Mouse (Mus musculus) intestine, postnatal 0 days (tissue): ENCODE results near the gene Pex10. TPM values are rescaled to one million over a fixed set of nuclear protein-coding genes. Genes with fewer than 3 reads are reported as not detected.

Experiments used
- ATAC-seq: fragments of 200-750 bp; cut with Nextera tagmentation; 2 replicates; pipeline ENCODE4 v1.8.0; 2017; ENCODE audit warnings: mild to moderate bottlenecking, moderate TSS enrichment, moderate library complexity
- H3K27ac ChIP-seq: fragments of 300-500 bp; sonication (generic); 2 replicates; pipeline ENCODE4 v1.5.1; 2014; ENCODE audit warnings: mild to moderate bottlenecking, low read depth, low read length, moderate library complexity
- H3K27me3 ChIP-seq: fragments of 300-500 bp; sonication (generic); replicated peaks from 2 replicates; pipeline ENCODE4 v1.6.1; 2014; ENCODE audit warnings: low read length, mixed read lengths; ENCODE audit not compliant: control insufficient read depth, insufficient read depth
- H3K36me3 ChIP-seq: fragments of 300-500 bp; sonication (generic); 2 replicates; pipeline ENCODE4 v1.6.1; 2014; ENCODE audit warnings: mild to moderate bottlenecking, moderate library complexity; ENCODE audit not compliant: control insufficient read depth, insufficient read depth
- H3K4me1 ChIP-seq: fragments of 300-500 bp; sonication (generic); replicated peaks from 2 replicates; pipeline ENCODE4 v1.6.1; 2014; ENCODE audit warnings: antibody characterized with exemption, low read length, mixed read lengths; ENCODE audit not compliant: control insufficient read depth, insufficient read depth
- H3K4me2 ChIP-seq: fragments of 300-500 bp; sonication (generic); replicated peaks from 2 replicates; pipeline ENCODE4 v1.6.1; 2014; ENCODE audit warnings: low read depth, mild to moderate bottlenecking, moderate library complexity
- H3K4me3 ChIP-seq: fragments of 300-500 bp; sonication (generic); 2 replicates; pipeline ENCODE4 v1.5.1; 2014; ENCODE audit warnings: low read depth, low read length
- H3K9ac ChIP-seq: fragments of 300-500 bp; sonication (generic); 2 replicates; pipeline ENCODE4 v1.6.1; 2014; ENCODE audit warnings: mild to moderate bottlenecking, low read depth, low read length
- H3K9me3 ChIP-seq: fragments of 300-500 bp; sonication (generic); 2 replicates; pipeline ENCODE4 v1.6.1; 2016; ENCODE audit warnings: mixed run types; ENCODE audit not compliant: control insufficient read depth
- CTCF ChIP-seq: sonication (generic); IDR thresholded peaks from 2 replicates; pipeline ENCODE4 v1.5.1; 2016; ENCODE audit warnings: low read depth, mild to moderate bottlenecking, control low read depth, antibody characterized with exemption, moderate library complexity
- WGBS: fragments of 180-500 bp; shearing (Covaris S2); extraction: QIAGEN DNeasy Blood & Tissue Kit; methylation state at CpG from one replicate; pipeline ENCODE4 v1.1.7; 2014; 5-methylcytosine and 5-hydroxymethylcytosine counted together
- polyA plus RNA-seq: library from polyadenylated mRNA; unstranded; fragments of >200 nt; fragmentation: Nextera tagmentation; extraction: Ambion mirVana; gene quantifications from 2 replicates; pipeline ENCODE4 v1.2.1, GENCODE M21; 2015

The Pex10 gene
- polyA plus RNA-seq, 1 experiment from 2014 or later = 11.7 TPM

GRCm38 (mm10) chr4:155113766-155114410 is 47.1 kb downstream of the Pex10 start:
- Histone ChIP-seq H3K9ac (no peak overlapping the region), H3K4me1 (0 out of 2 replicates have a peak, but pooled peaks cover 4% of the 10 kb centered on the region), H3K4me2 (no peak overlapping the region), H3K9me3 (no peaks in the 10 kb centered on the region), H3K27me3 (no peaks in the 10 kb centered on the region), H3K4me3 (no peak overlapping the region), H3K36me3 (no peaks in the 10 kb centered on the region), H3K27ac (no peak overlapping the region)
- ATAC-seq = peak; percentile 66
- no peak for TF ChIP-seq CTCF
- 64% methylated on average over 8 of the region's 8 CpGs for WGBS

- H3K27ac ChIP-seq = no peak overlapping the region
- no peak for ATAC-seq
Measured at GRCm38 (mm10) chr4:155116607-155117006, 49.8 kb downstream of the Pex10 start.

GRCm38 (mm10) chr4:155117396-155117978 is 50.7 kb downstream of the Pex10 start:
- no peak overlapping the region for H3K4me2 ChIP-seq
- no peak overlapping the region for H3K9ac ChIP-seq
- no peaks in the 10 kb centered on the region for H3K9me3 ChIP-seq
- no peak overlapping the region for H3K4me3 ChIP-seq
- H3K27ac ChIP-seq = no peak overlapping the region
- no peak for TF ChIP-seq CTCF
- 69% methylated on average over 6 of the region's 6 CpGs for WGBS
- peaks cover 4% of the 10 kb centered on the region; the same call in 1 of the 2 replicates for H3K4me1 ChIP-seq
- no peaks in the 10 kb centered on the region for H3K36me3 ChIP-seq
- no peak for ATAC-seq
- no peaks in the 10 kb centered on the region for H3K27me3 ChIP-seq

More at GRCm38 (mm10) chr4:155116607-155117006, 49.8 kb downstream of the Pex10 start:
- H3K27me3 ChIP-seq = no peaks in the 10 kb centered on the region
- WGBS = 75% methylated on average over 4 of the region's 4 CpGs
- TF ChIP-seq CTCF = no peak
- H3K9ac ChIP-seq = no peak overlapping the region
- no peaks in the 10 kb centered on the region for H3K9me3 ChIP-seq
- H3K4me1 ChIP-seq = peaks cover 4% of the 10 kb centered on the region; the same call in 1 of the 2 replicates
- no peak overlapping the region for H3K4me2 ChIP-seq
- no peaks in the 10 kb centered on the region for H3K36me3 ChIP-seq
- no peak overlapping the region for H3K4me3 ChIP-seq

GRCm38 (mm10) chr4:155118278-155118677 is 51.5 kb downstream of the Pex10 start:
- WGBS = 72% methylated on average over 10 of the region's 10 CpGs
- no peaks in the 10 kb centered on the region for H3K36me3 ChIP-seq

GRCm38 (mm10) chr4:155120038-155120437 is 53.2 kb downstream of the Pex10 start:
- H3K9me3 ChIP-seq = no peaks in the 10 kb centered on the region
- peak overlapping the region; percentile 85 for H3K27ac ChIP-seq
- H3K4me3 ChIP-seq = no peak overlapping the region
- H3K27me3 ChIP-seq = no peaks in the 10 kb centered on the region
- H3K36me3 ChIP-seq = no peaks in the 10 kb centered on the region
- ATAC-seq = peak; percentile 19
- 56% methylated on average over 7 of the region's 7 CpGs for WGBS
- H3K4me2 ChIP-seq = no peak overlapping the region
- no peak overlapping the region for H3K9ac ChIP-seq
- H3K4me1 ChIP-seq = peaks cover 2% of the 10 kb centered on the region; the same call in 1 of the 2 replicates
- TF ChIP-seq CTCF = peak; percentile 60

More at GRCm38 (mm10) chr4:155118278-155118677, 51.5 kb downstream of the Pex10 start:
- Histone ChIP-seq H3K4me1 (peaks cover 4% of the 10 kb centered on the region; the same call in 1 of the 2 replicates), H3K4me3 (no peak overlapping the region), H3K9ac (no peak overlapping the region), H3K27ac (no peak overlapping the region), H3K9me3 (no peaks in the 10 kb centered on the region), H3K4me2 (no peak overlapping the region), H3K27me3 (no peaks in the 10 kb centered on the region)
- no peak for TF ChIP-seq CTCF
- ATAC-seq = no peak

GRCm38 (mm10) chr4:155120583-155120982 is 53.8 kb downstream of the Pex10 start:
- 36% methylated on average over 5 of the region's 5 CpGs for WGBS
- peak overlapping the region; percentile 33; the same call in 1 of the 2 replicates for H3K4me2 ChIP-seq
- ATAC-seq = peak; percentile 93

More at GRCm38 (mm10) chr4:155120583-155120982, 53.8 kb downstream of the Pex10 start:
- H3K9ac ChIP-seq = no peak overlapping the region
- no peak for TF ChIP-seq CTCF
- H3K4me1 ChIP-seq = peaks cover 7% of the 10 kb centered on the region; the same call in 1 of the 2 replicates
- no peaks in the 10 kb centered on the region for H3K9me3 ChIP-seq
- H3K27ac ChIP-seq = peak overlapping the region; percentile 85
- H3K4me3 ChIP-seq = no peak overlapping the region
- H3K36me3 ChIP-seq = no peaks in the 10 kb centered on the region
- H3K27me3 ChIP-seq = no peaks in the 10 kb centered on the region
